Mouse (Mus musculus) T-helper 17 cell (primary cell): ENCODE results near the gene Spg21.

Experiments used
- in situ Hi-C, 2 experiments: fragments of 300-600 bp; cut with MboI, MseI; formaldehyde crosslinking; loops; 1 replicate in 1 of 2; 2 replicates in 1 of 2; pipeline ENCODE4 v1.15.1; 2025; ENCODE audit warnings: high pct_unique_total_duplicates in 2 of 2

The Spg21 gene

DNA sequence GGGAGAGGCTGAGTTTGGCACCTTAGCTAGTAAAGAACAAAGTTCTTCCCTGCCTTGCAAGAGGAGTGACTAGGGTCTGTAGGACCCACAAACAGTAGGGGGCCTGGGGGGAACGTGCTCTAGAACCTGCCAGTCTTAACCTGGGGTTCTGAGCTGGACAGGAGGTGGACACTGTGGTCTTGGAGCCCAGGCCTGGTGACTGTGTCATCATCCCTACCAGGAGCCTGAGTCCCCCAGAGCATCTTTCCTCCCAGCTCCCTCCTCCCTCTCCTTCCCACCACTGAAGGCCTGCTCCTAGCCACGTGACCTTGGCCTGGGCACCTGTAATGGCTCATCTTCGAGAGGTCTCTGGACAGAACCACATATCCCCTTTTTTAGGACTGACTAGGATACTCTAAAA lies 73.4 kb downstream of the Spg21 start:
- in situ Hi-C loops: no loop called here

DNA sequence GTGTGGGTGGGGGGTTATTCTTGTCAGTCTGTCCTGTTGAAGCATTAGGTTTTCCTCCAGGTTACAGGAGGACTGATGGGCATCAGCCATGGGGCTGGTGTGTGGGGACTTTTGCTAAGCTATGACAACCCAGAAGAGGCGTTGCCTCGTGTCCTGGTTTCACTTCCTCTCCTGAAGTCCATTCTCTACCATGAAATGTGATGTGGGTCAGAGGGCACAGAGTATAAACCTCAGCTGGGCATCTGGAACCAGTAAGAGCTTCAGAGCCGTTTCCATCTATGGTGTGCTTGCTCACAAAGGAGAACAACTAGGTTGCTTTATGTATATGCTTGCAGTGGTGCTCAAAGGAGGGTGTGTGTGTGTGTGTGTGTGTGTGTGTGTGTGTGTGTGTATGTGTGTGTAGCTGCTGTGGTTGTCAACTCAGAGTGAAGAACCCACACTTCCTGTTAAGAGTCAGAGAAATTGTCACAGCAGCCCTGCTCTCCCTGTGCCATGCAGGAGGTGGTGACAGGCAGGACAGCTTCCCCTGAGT lies 74.5 kb downstream of the Spg21 start:
- in situ Hi-C loops: loop anchor here in 1 of 2 experiments (5.0 kb wide), 1 partner anchor 42 kb away; no protein-coding TSS in a partner anchor

DNA sequence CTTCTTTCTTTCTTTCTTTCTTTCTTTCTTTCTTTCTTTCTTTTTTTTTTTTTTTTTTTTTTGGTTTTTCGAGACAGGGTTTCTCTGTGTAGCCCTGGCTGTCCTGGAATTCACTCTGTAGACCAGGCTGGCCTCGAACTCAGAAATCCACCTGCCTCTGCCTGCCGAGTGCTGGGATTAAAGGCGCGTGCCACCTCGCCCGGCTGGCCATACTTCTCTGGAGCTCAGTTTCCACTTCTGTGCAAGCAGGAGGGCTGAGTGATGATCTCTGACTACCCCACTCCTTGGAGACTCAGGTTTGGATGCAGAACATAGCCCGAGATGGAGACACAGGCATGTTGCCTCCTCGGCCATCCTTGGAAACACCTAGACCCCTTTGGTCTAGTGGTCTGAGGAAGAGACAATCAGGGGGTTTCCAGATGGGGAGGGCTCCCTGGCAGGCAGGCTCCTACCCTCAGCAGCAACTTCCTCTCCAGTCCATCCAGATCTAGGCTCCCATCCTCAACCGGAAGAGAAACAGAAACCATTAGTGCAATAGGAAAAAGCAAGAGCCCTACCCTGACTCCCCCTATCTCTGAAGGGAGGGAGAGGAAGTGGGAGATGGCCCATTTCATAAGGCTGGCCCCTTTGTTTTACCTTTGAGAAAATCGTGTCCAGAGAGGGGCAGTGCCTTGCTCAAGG lies 75.2 kb downstream of the Spg21 start:
- in situ Hi-C loops: loop anchor here in 1 of 2 experiments (5.0 kb wide), 1 partner anchor 41 kb away; no protein-coding TSS in a partner anchor

DNA sequence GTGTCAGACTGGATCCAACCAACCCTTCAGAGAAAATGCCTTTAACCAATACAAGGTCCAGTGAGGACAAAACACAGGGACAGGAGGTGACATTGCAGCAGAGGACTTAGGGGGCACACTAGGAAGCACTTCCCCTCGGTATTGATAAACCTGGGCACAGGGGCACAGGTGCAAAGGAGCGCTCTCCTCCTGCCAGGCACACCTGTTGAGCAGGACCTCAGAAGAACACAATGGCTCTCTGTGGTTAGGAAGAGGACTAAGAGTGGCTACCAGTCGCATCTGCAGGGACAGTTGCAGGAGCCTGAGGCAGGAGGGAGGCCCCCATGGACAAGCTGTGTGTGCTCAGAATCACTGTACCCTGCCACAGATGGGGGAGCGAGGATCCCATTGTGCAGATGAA lies 75.7 kb downstream of the Spg21 start:
- in situ Hi-C loops: loop anchor here in 1 of 2 experiments (5.0 kb wide), 1 partner anchor 41 kb away; no protein-coding TSS in a partner anchor
